Mouse (Mus musculus): Measurements from ENCODE around the gene Rasgrp2.

The Rasgrp2 gene

GRCm38 (mm10) chr19:6383470-6383869 is 15.7 kb upstream of the Rasgrp2 start:
- no peak for DNase-seq

- peak; percentile 46 for DNase-seq
Measured at GRCm38 (mm10) chr19:6384128-6384527, 15.0 kb upstream of the Rasgrp2 start, which contains the start of gene Pygm. TSS of gene Pygm (plus strand) at chr19:6384399.

GRCm38 (mm10) chr19:6384954-6385353 is 14.2 kb upstream of the Rasgrp2 start:
- no peak for DNase-seq

- DNase-seq, result no peak
Measured at GRCm38 (mm10) chr19:6385419-6385818, 13.7 kb upstream of the Rasgrp2 start.

GRCm38 (mm10) chr19:6385821-6386220 is 13.3 kb upstream of the Rasgrp2 start:
- no peak for DNase-seq

- no peak for DNase-seq
Measured at GRCm38 (mm10) chr19:6386234-6386633, 12.9 kb upstream of the Rasgrp2 start.

GRCm38 (mm10) chr19:6388006-6388405 is 11.1 kb upstream of the Rasgrp2 start:
- DNase-seq, result no peak

GRCm38 (mm10) chr19:6389803-6390202 is 9.3 kb upstream of the Rasgrp2 start:
- DNase-seq, result no peak

GRCm38 (mm10) chr19:6390251-6390650 is 8.9 kb upstream of the Rasgrp2 start:
- DNase-seq, result no peak

- DNase-seq, result no peak
Measured at GRCm38 (mm10) chr19:6392743-6393393, 6.3 kb upstream of the Rasgrp2 start.

- no peak for DNase-seq
Measured at GRCm38 (mm10) chr19:6393637-6394036, 5.5 kb upstream of the Rasgrp2 start.

GRCm38 (mm10) chr19:6396237-6396636 is 2.9 kb upstream of the Rasgrp2 start:
- no peak for DNase-seq

GRCm38 (mm10) chr19:6397582-6398249 is 1.4 kb upstream of the Rasgrp2 start:
- DNase-seq, result no peak

- DNase-seq, result no peak
Measured at GRCm38 (mm10) chr19:6398447-6399284, 474 bp upstream of the Rasgrp2 start.

GRCm38 (mm10) chr19:6400096-6401086 is 1.3 kb downstream of the Rasgrp2 start:
- DNase-seq, result no peak

GRCm38 (mm10) chr19:6401131-6401815 is 2.1 kb downstream of the Rasgrp2 start:
- no peak for DNase-seq

- no peak for DNase-seq
Measured at GRCm38 (mm10) chr19:6401951-6402350, 2.8 kb downstream of the Rasgrp2 start.

GRCm38 (mm10) chr19:6403869-6404268 is 4.7 kb downstream of the Rasgrp2 start:
- no peak for DNase-seq

GRCm38 (mm10) chr19:6405433-6405832 is 6.3 kb downstream of the Rasgrp2 start:
- no peak for DNase-seq

- DNase-seq, result no peak
Measured at GRCm38 (mm10) chr19:6407109-6407508, 8.0 kb downstream of the Rasgrp2 start.

- no peak for DNase-seq
Measured at GRCm38 (mm10) chr19:6407816-6408510, 8.8 kb downstream of the Rasgrp2 start.
